Mouse (Mus musculus): ENCODE data around the gene Gpr68. TPM values are rescaled to one million over a fixed set of nuclear protein-coding genes. Genes with fewer than 3 reads are reported as not detected.
A peak's percentile ranks its signal among the peaks of the same experiment; 100 is the strongest.

Gene Gpr68
- polyA plus RNA-seq, 1 experiment from 2014 or later, result 0.56 TPM

DNA sequence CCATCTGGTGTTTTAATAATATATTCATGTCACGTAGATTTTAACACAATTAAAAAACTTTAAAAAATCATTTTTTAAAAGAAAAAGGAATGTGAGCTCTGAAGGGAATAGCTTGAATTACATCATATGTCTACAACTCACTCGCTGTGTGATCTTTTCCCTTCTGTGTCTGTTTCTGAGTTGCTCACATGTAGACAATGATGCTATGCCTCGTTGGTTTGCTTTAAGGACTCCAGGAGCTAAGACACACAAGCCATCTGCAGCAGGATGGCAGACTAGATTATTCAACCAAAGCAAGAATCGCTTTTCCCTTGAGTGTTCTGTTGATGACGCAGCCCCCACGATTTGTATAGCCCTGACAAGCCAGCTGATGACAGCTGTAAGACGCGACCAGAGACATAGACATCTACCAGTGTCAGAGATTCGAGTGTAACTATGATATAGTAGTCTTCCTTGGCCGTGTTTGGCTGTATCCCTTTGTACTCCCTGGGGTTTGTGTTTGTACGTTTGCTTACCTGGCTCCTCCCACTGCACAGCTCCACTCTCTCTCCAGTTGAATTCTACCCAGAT, 42.4 kb downstream of the Gpr68 start:
- WGBS, result 64% methylated on average over 11 of the region's 11 CpGs
- Histone ChIP-seq H3K4me2 (ENCODE audit: low read depth, low read length) (no peak overlapping the region), H3K9ac (ENCODE audit: low read depth, low read length) (no peak overlapping the region), H3K9me3 (ENCODE audit: control insufficient read depth, low read length) (no peaks in the 10 kb centered on the region; the same call in 1 of the 2 replicates), H3K27ac (ENCODE audit: low read length) (no peak overlapping the region), H3K36me3 (ENCODE audit: control insufficient read depth, insufficient read depth, low read length) (no peaks in the 10 kb centered on the region), H3K4me3 (ENCODE audit: low read length) (no peak overlapping the region), H3K4me1 (ENCODE audit: control insufficient read depth, insufficient read depth, low read length) (no peaks in the 10 kb centered on the region), H3K27me3 (replicated peaks; ENCODE audit: control insufficient read depth, insufficient read depth, low read length) (no peaks in the 10 kb centered on the region)
- ATAC-seq, result no peak

DNA sequence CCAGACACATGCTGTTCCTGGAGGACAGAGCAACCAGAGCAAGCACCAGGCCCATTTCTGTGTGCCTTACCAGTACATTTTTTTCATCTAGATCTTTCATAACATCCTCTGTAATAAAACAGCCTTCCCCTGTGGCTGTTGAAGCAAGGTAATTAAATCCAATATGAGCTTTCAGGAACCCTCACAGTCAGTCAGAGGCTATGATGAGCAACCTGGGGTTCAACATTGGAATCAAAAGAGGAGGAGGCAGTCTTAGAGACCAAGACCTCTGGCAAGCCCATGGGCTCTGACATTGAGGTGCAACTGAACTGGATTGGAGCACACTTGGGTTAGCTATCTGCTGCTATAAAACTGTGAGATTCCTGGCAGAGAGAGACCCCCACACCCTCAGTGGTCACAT, 42.9 kb downstream of the Gpr68 start:
- ATAC-seq, result no peak
- Histone ChIP-seq H3K27me3 (replicated peaks; ENCODE audit: control insufficient read depth, insufficient read depth, low read length) (no peaks in the 10 kb centered on the region), H3K4me2 (ENCODE audit: low read depth, low read length) (no peak overlapping the region), H3K9me3 (ENCODE audit: control insufficient read depth, low read length) (no peaks in the 10 kb centered on the region; the same call in 1 of the 2 replicates), H3K9ac (ENCODE audit: low read depth, low read length) (no peak overlapping the region), H3K4me3 (ENCODE audit: low read length) (no peak overlapping the region), H3K27ac (ENCODE audit: low read length) (no peak overlapping the region), H3K4me1 (ENCODE audit: control insufficient read depth, insufficient read depth, low read length) (no peaks in the 10 kb centered on the region), H3K36me3 (ENCODE audit: control insufficient read depth, insufficient read depth, low read length) (no peaks in the 10 kb centered on the region)

DNA sequence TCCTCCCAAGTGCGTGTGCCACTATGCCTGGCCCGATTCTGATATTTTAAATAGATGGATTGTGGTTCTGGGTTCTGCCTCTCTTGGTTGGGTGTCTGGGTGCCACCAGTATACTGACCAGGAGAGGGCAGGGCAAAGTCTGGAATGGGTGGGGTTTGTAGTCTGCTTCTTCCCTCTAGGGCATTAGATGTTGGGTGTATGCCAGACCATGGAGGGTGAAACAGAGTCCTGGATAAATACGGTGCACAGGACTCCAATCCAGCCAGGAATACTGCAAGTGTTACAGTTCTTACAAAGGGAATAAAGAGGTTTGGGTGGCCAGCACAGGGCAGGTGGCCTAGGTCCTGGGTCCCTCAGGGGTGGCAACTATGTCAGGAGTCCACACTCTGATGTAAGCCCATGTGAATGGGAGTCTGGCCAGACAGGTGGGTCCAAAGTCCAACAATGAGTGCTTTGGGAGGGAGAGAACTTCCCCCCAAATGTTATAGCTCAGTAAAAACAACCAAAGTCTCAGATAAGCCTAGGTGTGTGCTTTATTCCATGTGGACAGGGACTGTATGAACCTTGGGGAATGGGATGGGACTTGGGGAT, 45.0 kb downstream of the Gpr68 start:
- no peak overlapping the region for H3K27ac ChIP-seq (ENCODE audit: low read length)
- 86% methylated on average over 3 of the region's 3 CpGs for WGBS
- H3K9ac ChIP-seq (ENCODE audit: low read depth, low read length), result no peak overlapping the region
- peak; percentile 72 for ATAC-seq
- H3K4me2 ChIP-seq (ENCODE audit: low read depth, low read length), result no peak overlapping the region
- no peaks in the 10 kb centered on the region for H3K36me3 ChIP-seq (ENCODE audit: control insufficient read depth, insufficient read depth, low read length)
- no peaks in the 10 kb centered on the region for H3K27me3 ChIP-seq (replicated peaks; ENCODE audit: control insufficient read depth, insufficient read depth, low read length)
- no peaks in the 10 kb centered on the region for H3K9me3 ChIP-seq (ENCODE audit: control insufficient read depth, low read length)
- no peaks in the 10 kb centered on the region for H3K4me1 ChIP-seq (ENCODE audit: control insufficient read depth, insufficient read depth, low read length)
- H3K4me3 ChIP-seq (ENCODE audit: low read length), result no peak overlapping the region

DNA sequence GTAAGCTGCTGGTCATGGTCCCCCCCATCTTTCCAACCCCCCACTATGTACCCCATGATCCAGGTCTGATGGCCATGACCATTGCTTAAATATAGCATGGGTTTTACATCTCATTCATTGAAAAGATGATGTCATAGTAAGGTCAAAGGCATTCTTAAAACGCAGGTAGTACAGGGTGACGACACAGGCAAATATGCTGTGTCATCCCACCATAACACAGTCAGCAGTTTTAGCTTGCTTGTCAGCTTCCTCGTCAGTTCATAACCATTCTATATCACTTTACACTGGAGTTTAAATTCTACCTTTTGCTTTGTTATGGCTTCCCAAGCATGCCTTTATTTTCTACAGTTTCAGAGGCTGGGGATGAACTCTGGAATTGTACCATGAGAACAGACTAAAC, 45.7 kb downstream of the Gpr68 start:
- Histone ChIP-seq H3K27ac (ENCODE audit: low read length) (no peak overlapping the region), H3K27me3 (replicated peaks; ENCODE audit: control insufficient read depth, insufficient read depth, low read length) (no peaks in the 10 kb centered on the region), H3K36me3 (ENCODE audit: control insufficient read depth, insufficient read depth, low read length) (no peaks in the 10 kb centered on the region), H3K4me1 (ENCODE audit: control insufficient read depth, insufficient read depth, low read length) (no peaks in the 10 kb centered on the region), H3K4me3 (ENCODE audit: low read length) (no peak overlapping the region), H3K9ac (ENCODE audit: low read depth, low read length) (no peak overlapping the region), H3K9me3 (ENCODE audit: control insufficient read depth, low read length) (no peaks in the 10 kb centered on the region), H3K4me2 (ENCODE audit: low read depth, low read length) (no peak overlapping the region)
- WGBS, result 78% methylated on average over 3 of the region's 3 CpGs
- no peak for ATAC-seq

DNA sequence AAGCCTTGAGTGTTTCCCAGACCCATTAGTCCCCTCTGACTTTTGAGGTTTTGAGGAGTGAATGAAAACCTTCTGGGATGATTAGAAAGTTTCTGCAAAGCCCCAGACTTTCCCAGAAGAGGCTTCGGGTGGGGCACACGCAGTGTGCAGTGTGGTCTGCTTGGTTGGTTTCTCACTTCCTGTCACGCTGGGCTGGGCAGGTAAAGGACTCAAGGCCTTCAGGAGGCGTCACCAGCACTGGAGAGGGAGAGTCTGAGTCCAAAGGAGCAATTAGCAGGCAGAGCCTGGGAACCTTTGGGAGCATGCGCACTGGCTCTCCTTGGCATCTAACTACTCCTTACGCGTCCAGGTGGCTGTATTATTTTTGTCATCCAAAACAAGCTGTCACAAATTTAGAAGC, 50.2 kb downstream of the Gpr68 start:
- WGBS, result 68% methylated on average over 7 of the region's 7 CpGs
- peak; percentile 89 for ATAC-seq

DNA sequence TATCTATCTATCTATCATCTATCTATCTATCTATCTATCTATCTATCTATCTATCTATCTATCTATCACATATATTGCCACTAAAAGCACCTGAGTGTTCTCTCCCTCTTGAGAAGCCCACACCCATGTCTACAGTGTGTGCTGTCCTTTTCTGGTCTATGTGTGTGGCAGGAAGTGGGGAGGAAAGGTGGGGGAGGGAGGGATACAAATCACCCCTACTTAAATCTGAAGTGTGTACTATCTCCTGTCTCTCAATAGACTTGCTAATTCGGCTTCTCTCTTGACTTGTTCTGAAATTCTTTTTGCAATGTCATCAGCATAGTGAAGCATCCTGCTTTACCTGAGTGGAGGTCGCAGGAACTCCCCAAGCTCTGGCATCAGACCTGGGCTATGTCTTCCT, 51.7 kb downstream of the Gpr68 start:
- Histone ChIP-seq H3K9ac (ENCODE audit: low read depth, low read length) (no peak overlapping the region), H3K4me2 (ENCODE audit: low read depth, low read length) (no peak overlapping the region), H3K27me3 (replicated peaks; ENCODE audit: control insufficient read depth, insufficient read depth, low read length) (no peaks in the 10 kb centered on the region), H3K4me3 (ENCODE audit: low read length) (no peak overlapping the region), H3K4me1 (ENCODE audit: control insufficient read depth, insufficient read depth, low read length) (no peaks in the 10 kb centered on the region), H3K27ac (ENCODE audit: low read length) (no peak overlapping the region), H3K36me3 (ENCODE audit: control insufficient read depth, insufficient read depth, low read length) (no peaks in the 10 kb centered on the region), H3K9me3 (ENCODE audit: control insufficient read depth, low read length) (no peaks in the 10 kb centered on the region)
- 78% methylated on average over 2 of the region's 2 CpGs for WGBS
- ATAC-seq, result no peak

More for the DNA sequence above, 50.2 kb downstream of the Gpr68 start:
- no peaks in the 10 kb centered on the region for H3K36me3 ChIP-seq (ENCODE audit: control insufficient read depth, insufficient read depth, low read length)
- no peak overlapping the region for H3K4me2 ChIP-seq (ENCODE audit: low read depth, low read length)
- no peaks in the 10 kb centered on the region for H3K9me3 ChIP-seq (ENCODE audit: control insufficient read depth, low read length)
- H3K27ac ChIP-seq (ENCODE audit: low read length), result no peak overlapping the region
- H3K4me1 ChIP-seq (ENCODE audit: control insufficient read depth, insufficient read depth, low read length), result no peaks in the 10 kb centered on the region
- H3K4me3 ChIP-seq (ENCODE audit: low read length), result no peak overlapping the region
- no peak overlapping the region for H3K9ac ChIP-seq (ENCODE audit: low read depth, low read length)
- no peaks in the 10 kb centered on the region for H3K27me3 ChIP-seq (replicated peaks; ENCODE audit: control insufficient read depth, insufficient read depth, low read length)

DNA sequence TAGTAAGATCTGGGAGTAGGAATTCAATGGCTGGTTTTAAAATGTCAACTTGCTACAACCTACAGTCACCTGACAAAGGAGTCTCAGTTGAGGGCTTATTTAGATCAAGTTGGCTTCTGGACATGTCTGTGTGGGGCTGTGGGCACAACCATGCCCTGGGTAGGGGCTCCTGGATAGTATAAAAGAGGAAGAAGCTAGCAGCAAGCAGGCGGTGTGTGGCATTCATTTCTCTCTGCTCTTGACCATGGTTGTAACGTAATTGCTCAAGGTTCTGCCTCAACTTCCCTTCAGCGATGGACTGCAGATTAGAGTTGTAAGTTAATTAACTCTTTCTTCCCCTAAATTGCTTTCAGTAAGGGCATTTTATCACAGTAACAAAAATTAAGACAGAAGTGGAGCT, 55.6 kb downstream of the Gpr68 start:
- ATAC-seq, result no peak
- WGBS, result 84% methylated on average over 3 of the region's 3 CpGs
- no peaks in the 10 kb centered on the region for H3K9me3 ChIP-seq (ENCODE audit: control insufficient read depth, low read length)
- no peak overlapping the region for H3K4me3 ChIP-seq (ENCODE audit: low read length)
- no peaks in the 10 kb centered on the region for H3K27me3 ChIP-seq (replicated peaks; ENCODE audit: control insufficient read depth, insufficient read depth, low read length)
- no peaks in the 10 kb centered on the region for H3K4me1 ChIP-seq (ENCODE audit: control insufficient read depth, insufficient read depth, low read length)
- no peaks in the 10 kb centered on the region for H3K36me3 ChIP-seq (ENCODE audit: control insufficient read depth, insufficient read depth, low read length)
- H3K9ac ChIP-seq (ENCODE audit: low read depth, low read length), result no peak overlapping the region
- no peak overlapping the region for H3K27ac ChIP-seq (ENCODE audit: low read length)
- no peak overlapping the region for H3K4me2 ChIP-seq (ENCODE audit: low read depth, low read length)

DNA sequence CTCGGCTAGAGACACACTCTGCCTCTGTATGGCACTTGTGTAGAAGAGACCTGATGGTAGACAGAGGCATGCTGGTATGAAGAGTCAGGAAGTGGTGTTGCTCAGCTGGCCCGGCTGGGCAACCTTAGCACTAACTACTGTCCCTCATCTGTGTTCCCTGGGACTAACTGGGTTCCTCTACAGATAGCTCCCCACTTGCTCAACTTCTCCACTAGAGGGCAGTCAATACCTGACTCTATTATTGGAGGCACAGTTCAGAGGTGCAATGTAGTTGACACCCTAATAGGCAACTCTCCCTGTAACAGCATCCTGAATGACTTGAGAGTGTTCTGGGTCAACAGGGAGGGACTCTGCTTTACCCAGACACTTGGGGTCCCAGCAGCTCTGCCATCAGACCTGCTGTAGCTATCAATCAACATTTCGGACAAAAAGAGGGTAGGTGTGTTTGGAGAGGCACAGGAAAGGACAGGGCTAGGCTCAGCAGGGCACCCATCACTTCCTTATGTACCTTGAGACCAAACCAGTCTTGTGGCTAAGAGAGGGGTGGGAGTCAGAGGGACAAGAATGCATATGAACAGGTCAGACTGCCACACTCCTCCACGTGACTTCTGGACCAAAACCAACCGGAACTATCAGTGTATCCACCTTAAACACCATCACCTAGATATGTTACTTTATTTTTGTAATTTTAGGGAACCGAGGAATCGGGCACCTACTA, 58.4 kb downstream of the Gpr68 start:
- Histone ChIP-seq H3K27me3 (replicated peaks; ENCODE audit: control insufficient read depth, insufficient read depth, low read length) (no peaks in the 10 kb centered on the region), H3K27ac (ENCODE audit: low read length) (no peak overlapping the region), H3K36me3 (ENCODE audit: control insufficient read depth, insufficient read depth, low read length) (no peaks in the 10 kb centered on the region), H3K9me3 (ENCODE audit: control insufficient read depth, low read length) (no peaks in the 10 kb centered on the region), H3K4me3 (ENCODE audit: low read length) (no peak overlapping the region), H3K4me2 (ENCODE audit: low read depth, low read length) (no peak overlapping the region), H3K9ac (ENCODE audit: low read depth, low read length) (no peak overlapping the region), H3K4me1 (ENCODE audit: control insufficient read depth, insufficient read depth, low read length) (no peaks in the 10 kb centered on the region)
- WGBS, result 77% methylated on average over 7 of the region's 7 CpGs
- ATAC-seq, result peak; percentile 84

DNA sequence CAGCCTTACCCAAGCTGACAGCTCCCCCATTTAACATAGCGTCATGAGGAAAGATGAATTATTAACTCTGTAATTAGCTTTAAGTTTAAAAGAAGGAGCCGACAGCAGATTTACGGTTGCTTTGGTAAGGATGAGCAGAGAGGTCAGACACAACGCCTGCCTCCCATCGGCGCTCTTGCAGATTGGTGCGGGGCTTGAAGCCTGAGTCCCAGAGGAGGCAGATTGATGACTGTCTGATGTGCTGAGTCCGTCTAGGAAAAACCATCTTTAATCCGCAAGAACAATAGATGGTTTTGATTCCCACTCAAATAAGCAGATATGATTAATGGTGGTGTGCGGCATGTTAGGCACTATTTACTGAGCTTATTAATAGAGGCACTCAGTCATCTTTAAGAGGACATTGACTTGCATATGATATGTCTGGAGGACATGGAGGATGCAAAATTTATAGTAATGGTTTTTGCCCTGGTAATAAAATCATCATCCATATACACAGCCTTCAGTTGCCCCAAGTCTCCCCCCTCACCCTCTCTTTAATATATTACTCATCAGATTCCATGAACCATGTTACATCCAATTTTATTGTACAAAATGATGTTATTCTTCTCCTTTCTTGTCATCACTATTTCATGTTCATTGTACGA, 60.4 kb downstream of the Gpr68 start:
- Histone ChIP-seq H3K36me3 (ENCODE audit: control insufficient read depth, insufficient read depth, low read length) (no peaks in the 10 kb centered on the region), H3K27me3 (replicated peaks; ENCODE audit: control insufficient read depth, insufficient read depth, low read length) (no peaks in the 10 kb centered on the region), H3K27ac (ENCODE audit: low read length) (no peak overlapping the region), H3K9me3 (ENCODE audit: control insufficient read depth, low read length) (no peaks in the 10 kb centered on the region), H3K4me1 (ENCODE audit: control insufficient read depth, insufficient read depth, low read length) (no peaks in the 10 kb centered on the region), H3K4me3 (ENCODE audit: low read length) (no peak overlapping the region), H3K4me2 (ENCODE audit: low read depth, low read length) (no peak overlapping the region), H3K9ac (ENCODE audit: low read depth, low read length) (no peak overlapping the region)
- no peak for ATAC-seq
- WGBS, result 41% methylated on average over 11 of the region's 11 CpGs
